Mouse (Mus musculus) heart, embryonic 10.5 days (tissue): ENCODE data around the gene Zwilch. TPM values are rescaled to one million over a fixed set of nuclear protein-coding genes. Genes with fewer than 3 reads are reported as not detected.
"Not testable (repeated sequence)": the region's sequence is repeated elsewhere in the genome, so short reads cannot be mapped to it uniquely, and the experiment has no call there.

ENCODE experiments used
- DNase-seq: peaks from one replicate; pipeline ENCODE4 v3.0.0-alpha.2; 2017; ENCODE audit warnings: low spot score
- H3K27ac ChIP-seq: fragments of 300-500 bp; sonication (generic); 2 replicates; pipeline ENCODE4 v1.5.1; 2016; ENCODE audit warnings: mild to moderate bottlenecking
- H3K27me3 ChIP-seq: fragments of 300-500 bp; sonication (generic); 2 replicates; pipeline ENCODE4 v1.6.1; 2016; ENCODE audit warnings: mild to moderate bottlenecking; ENCODE audit not compliant: poor library complexity, insufficient read depth, severe bottlenecking
- H3K36me3 ChIP-seq: fragments of 300-500 bp; sonication (generic); 2 replicates; pipeline ENCODE4 v1.6.1; 2016; ENCODE audit warnings: mild to moderate bottlenecking, moderate library complexity
- H3K4me1 ChIP-seq: fragments of 300-500 bp; sonication (generic); 2 replicates; pipeline ENCODE4 v1.6.1; 2016; ENCODE audit warnings: mild to moderate bottlenecking
- H3K4me3 ChIP-seq: fragments of 300-500 bp; sonication (generic); 2 replicates; pipeline ENCODE4 v1.5.1; 2016; ENCODE audit warnings: mild to moderate bottlenecking, moderate library complexity
- H3K9me3 ChIP-seq: fragments of 300-500 bp; sonication (generic); 2 replicates; pipeline ENCODE4 v1.6.1; 2016; ENCODE audit warnings: mild to moderate bottlenecking, moderate library complexity
- WGBS: fragments of 180-500 bp; shearing (Covaris S2); methylation state at CpG from one replicate; pipeline ENCODE4 v1.1.7; 2016; 5-methylcytosine and 5-hydroxymethylcytosine counted together
- polyA plus RNA-seq: library from polyadenylated mRNA; unstranded; fragments of >200 nt; fragmentation: Nextera tagmentation; extraction: Ambion mirVana; gene quantifications from 2 replicates; pipeline ENCODE4 v1.2.1, GENCODE M21; 2016

Gene Zwilch
- polyA plus RNA-seq, 1 experiment from 2014 or later = 31.6 TPM

- Histone ChIP-seq H3K27me3 (no peaks in the 10 kb centered on the region), H3K27ac (peak overlapping the region; percentile 97; the same call in 1 of the 2 replicates), H3K36me3 (peaks cover 47% of the 10 kb centered on the region), H3K4me1 (peaks cover 12% of the 10 kb centered on the region; the same call in 1 of the 2 replicates), H3K4me3 (peak overlapping the region; percentile 88), H3K9me3 (no peaks in the 10 kb centered on the region)
- DNase-seq = no peak
Measured at GRCm38 (mm10) chr9:64174341-64174740, 1.4 kb upstream of the Zwilch start.

- Histone ChIP-seq H3K4me1 (peaks cover 12% of the 10 kb centered on the region; the same call in 1 of the 2 replicates), H3K27me3 (no peaks in the 10 kb centered on the region), H3K4me3 (peak overlapping the region; percentile 88), H3K27ac (peak overlapping the region; percentile 97), H3K9me3 (no peaks in the 10 kb centered on the region), H3K36me3 (peaks cover 45% of the 10 kb centered on the region)
- DNase-seq = no peak
- whole genome bisulfite sequencing = under 1% methylated on average over 16 of the region's 16 CpGs
Measured at GRCm38 (mm10) chr9:64173666-64174220, 839 bp upstream of the Zwilch start.

- Histone ChIP-seq H3K27ac (peak overlapping the region; percentile 97), H3K27me3 (no peaks in the 10 kb centered on the region), H3K4me1 (peaks cover 12% of the 10 kb centered on the region; the same call in 1 of the 2 replicates), H3K4me3 (peak overlapping the region; percentile 88), H3K9me3 (no peaks in the 10 kb centered on the region), H3K36me3 (peaks cover 36% of the 10 kb centered on the region)
- WGBS = 2% methylated on average over 18 of the region's 18 CpGs
- DNase-seq = peak; percentile 91
Measured at GRCm38 (mm10) chr9:64172145-64172815, 624 bp downstream of the Zwilch start.

- not testable (repeated sequence) for H3K27ac ChIP-seq, H3K4me3 ChIP-seq, H3K27me3 ChIP-seq, H3K9me3 ChIP-seq, DNase-seq
- H3K36me3 ChIP-seq = peaks cover 29% of the 10 kb centered on the region
- WGBS = 81% methylated on average over 3 of the region's 3 CpGs
- H3K4me1 ChIP-seq = peaks cover 12% of the 10 kb centered on the region; the same call in 1 of the 2 replicates
Measured at GRCm38 (mm10) chr9:64169967-64170366, 2.9 kb downstream of the Zwilch start.

GRCm38 (mm10) chr9:64160471-64160870, 12.4 kb downstream of the Zwilch start:
- Histone ChIP-seq H3K9me3 (no peaks in the 10 kb centered on the region), H3K27me3 (no peaks in the 10 kb centered on the region), H3K4me1 (no peaks in the 10 kb centered on the region), H3K36me3 (peaks cover 90% of the 10 kb centered on the region), H3K4me3 (no peak overlapping the region), H3K27ac (no peak overlapping the region)
- DNase-seq = no peak
- 93% methylated on average over 5 of the region's 5 CpGs for WGBS

GRCm38 (mm10) chr9:64156641-64157040, 16.3 kb downstream of the Zwilch start:
- Histone ChIP-seq H3K9me3 (no peaks in the 10 kb centered on the region), H3K27me3 (no peaks in the 10 kb centered on the region), H3K4me1 (no peaks in the 10 kb centered on the region), H3K36me3 (peaks cover 94% of the 10 kb centered on the region), H3K27ac (no peak overlapping the region), H3K4me3 (no peak overlapping the region)
- 79% methylated on average over 1 of the region's 1 CpGs for WGBS
- DNase-seq = no peak

GRCm38 (mm10) chr9:64139879-64140278, 33.0 kb downstream of the Zwilch start:
- peaks cover 65% of the 10 kb centered on the region for H3K36me3 ChIP-seq
- 90% methylated on average over 9 of the region's 9 CpGs for WGBS
- no peak overlapping the region for H3K4me3 ChIP-seq

GRCm38 (mm10) chr9:64138896-64139295, 34.0 kb downstream of the Zwilch start:
- not testable (repeated sequence) for H3K27ac ChIP-seq, DNase-seq, H3K4me3 ChIP-seq, H3K27me3 ChIP-seq, H3K9me3 ChIP-seq, H3K4me1 ChIP-seq
- WGBS = 9% methylated on average over 6 of the region's 6 CpGs
- peaks cover 58% of the 10 kb centered on the region for H3K36me3 ChIP-seq

More at GRCm38 (mm10) chr9:64139879-64140278, 33.0 kb downstream of the Zwilch start:
- Histone ChIP-seq H3K9me3 (no peaks in the 10 kb centered on the region), H3K27me3 (no peaks in the 10 kb centered on the region), H3K27ac (no peak overlapping the region), H3K4me1 (no peaks in the 10 kb centered on the region)
- DNase-seq = no peak

GRCm38 (mm10) chr9:64131623-64132022, 41.3 kb downstream of the Zwilch start:
- WGBS = 76% methylated on average over 6 of the region's 6 CpGs
- peaks cover under 1% of the 10 kb centered on the region; the same call in 1 of the 2 replicates for H3K4me1 ChIP-seq
- peaks cover 7% of the 10 kb centered on the region for H3K36me3 ChIP-seq
- DNase-seq = no peak
- no peaks in the 10 kb centered on the region for H3K9me3 ChIP-seq
- no peak overlapping the region for H3K27ac ChIP-seq
- no peak overlapping the region for H3K4me3 ChIP-seq
- no peaks in the 10 kb centered on the region for H3K27me3 ChIP-seq

GRCm38 (mm10) chr9:64126121-64126520, 46.8 kb downstream of the Zwilch start:
- H3K4me3 ChIP-seq = no peak overlapping the region
- DNase-seq = no peak
- no peaks in the 10 kb centered on the region for H3K9me3 ChIP-seq
- peaks cover 27% of the 10 kb centered on the region for H3K4me1 ChIP-seq
- WGBS = 48% methylated on average over 12 of the region's 12 CpGs
- no peaks in the 10 kb centered on the region for H3K27me3 ChIP-seq
- no peaks in the 10 kb centered on the region for H3K36me3 ChIP-seq
- peak overlapping the region; percentile 29; the same call in 1 of the 2 replicates for H3K27ac ChIP-seq

GRCm38 (mm10) chr9:64125307-64125706, 47.6 kb downstream of the Zwilch start:
- Histone ChIP-seq H3K4me3 (no peak overlapping the region), H3K27me3 (no peaks in the 10 kb centered on the region), H3K9me3 (no peaks in the 10 kb centered on the region), H3K36me3 (no peaks in the 10 kb centered on the region), H3K27ac (peak overlapping the region; percentile 64; the same call in 1 of the 2 replicates), H3K4me1 (peaks cover 32% of the 10 kb centered on the region)
- 42% methylated on average over 3 of the region's 3 CpGs for WGBS
- DNase-seq = no peak

- not testable (repeated sequence) for H3K9me3 ChIP-seq, DNase-seq, H3K36me3 ChIP-seq, H3K4me3 ChIP-seq, H3K27me3 ChIP-seq
- Histone ChIP-seq H3K4me1 (peaks cover 32% of the 10 kb centered on the region), H3K27ac (peak overlapping the region; percentile 64; the same call in 1 of the 2 replicates)
- WGBS = 74% methylated on average over 3 of the region's 3 CpGs
Measured at GRCm38 (mm10) chr9:64124846-64125245, 48.1 kb downstream of the Zwilch start.

GRCm38 (mm10) chr9:64122601-64123000, 50.3 kb downstream of the Zwilch start:
- peaks cover 32% of the 10 kb centered on the region for H3K4me1 ChIP-seq
- WGBS = 86% methylated on average over 10 of the region's 10 CpGs
- no peak overlapping the region for H3K4me3 ChIP-seq
- no peaks in the 10 kb centered on the region for H3K27me3 ChIP-seq
- DNase-seq = no peak
- no peak overlapping the region for H3K27ac ChIP-seq
- H3K36me3 ChIP-seq = no peaks in the 10 kb centered on the region
- no peaks in the 10 kb centered on the region for H3K9me3 ChIP-seq
